Mouse (Mus musculus) erythroblast, embryonic 14.5 days (primary cell): ENCODE results near the gene Atp6v1a.

Source experiments
- GATA1 ChIP-seq: IDR thresholded peaks from 2 replicates; pipeline ENCODE4 v1.6.1; 2012; ENCODE audit warnings: low read length, inconsistent platforms, mixed read lengths
- TAL1 ChIP-seq: IDR thresholded peaks from 3 replicates; pipeline ENCODE4 v1.6.1; 2012; ENCODE audit warnings: low read length, inconsistent platforms, mixed read lengths

GRCm38 (mm10) chr16:44165182-44165581, 25.7 kb upstream of the Atp6v1a start:
- no peak for TF ChIP-seq GATA1
- no peak for TF ChIP-seq TAL1
